Mouse (Mus musculus) heart, embryonic 15.5 days (tissue): ENCODE data around the gene Tmco3. TPM values are rescaled to one million over a fixed set of nuclear protein-coding genes. Genes with fewer than 3 reads are reported as not detected.

Experiments used
- ATAC-seq: fragments of 200-750 bp; cut with Nextera tagmentation; replicated peaks from 2 replicates; pipeline ENCODE4 v1.8.0; 2017; ENCODE audit warnings: low read depth, moderate TSS enrichment; ENCODE audit not compliant: insufficient number of reproducible peaks, insufficient read depth, low FRiP score
- H3K27ac ChIP-seq: fragments of 300-500 bp; sonication (generic); 2 replicates; pipeline ENCODE4 v1.5.1; 2015; ENCODE audit warnings: mild to moderate bottlenecking, inconsistent platforms
- H3K27me3 ChIP-seq: fragments of 300-500 bp; sonication (generic); 2 replicates; pipeline ENCODE4 v1.6.1; 2015; ENCODE audit warnings: inconsistent platforms
- H3K36me3 ChIP-seq: fragments of 300-500 bp; sonication (generic); 2 replicates; pipeline ENCODE4 v1.6.1; 2015; ENCODE audit warnings: mild to moderate bottlenecking, inconsistent platforms
- H3K4me1 ChIP-seq: fragments of 300-500 bp; sonication (generic); replicated peaks from 2 replicates; pipeline ENCODE4 v1.6.1; 2015; ENCODE audit warnings: inconsistent platforms
- H3K4me2 ChIP-seq: fragments of 300-500 bp; sonication (generic); 2 replicates; pipeline ENCODE4 v1.6.1; 2015; ENCODE audit warnings: inconsistent platforms, mild to moderate bottlenecking, moderate library complexity
- H3K4me3 ChIP-seq: fragments of 300-500 bp; sonication (generic); 2 replicates; pipeline ENCODE4 v1.5.1; 2015; ENCODE audit warnings: mild to moderate bottlenecking, inconsistent platforms
- H3K9ac ChIP-seq: fragments of 300-500 bp; sonication (generic); 2 replicates; pipeline ENCODE4 v1.6.1; 2015; ENCODE audit warnings: mild to moderate bottlenecking, inconsistent platforms
- H3K9me3 ChIP-seq: fragments of 300-500 bp; sonication (generic); replicated peaks from 2 replicates; pipeline ENCODE4 v1.6.1; 2016; ENCODE audit warnings: inconsistent platforms
- WGBS: fragments of 180-500 bp; shearing (Covaris S2); methylation state at CpG from one replicate; pipeline ENCODE4 v1.1.7; 2015; ENCODE audit warnings: mixed read lengths; 5-methylcytosine and 5-hydroxymethylcytosine counted together
- polyA plus RNA-seq: library from polyadenylated mRNA; unstranded; fragments of >200 nt; fragmentation: Nextera tagmentation; extraction: Ambion mirVana; gene quantifications from 2 replicates; pipeline ENCODE4 v1.2.1, GENCODE M21; 2015

Gene Tmco3
- polyA plus RNA-seq, 1 experiment from 2014 or later, result 26.1 TPM

GRCm38 (mm10) chr8:13276941-13277447 is 11.0 kb upstream of the Tmco3 start:
- Histone ChIP-seq H3K27ac (no peak overlapping the region), H3K9me3 (no peaks in the 10 kb centered on the region), H3K9ac (no peak overlapping the region), H3K4me1 (no peaks in the 10 kb centered on the region), H3K4me2 (no peak overlapping the region), H3K27me3 (no peaks in the 10 kb centered on the region), H3K4me3 (no peak overlapping the region), H3K36me3 (peaks cover 12% of the 10 kb centered on the region; the same call in 1 of the 2 replicates)
- no peak for ATAC-seq
- WGBS, result 78% methylated on average over 5 of the region's 5 CpGs

GRCm38 (mm10) chr8:13283200-13283599 is 4.8 kb upstream of the Tmco3 start:
- Histone ChIP-seq H3K27me3 (no peaks in the 10 kb centered on the region), H3K4me3 (no peak overlapping the region), H3K9ac (no peak overlapping the region), H3K4me2 (no peak overlapping the region; the same call in 1 of the 2 replicates), H3K9me3 (no peaks in the 10 kb centered on the region), H3K4me1 (peaks cover 12% of the 10 kb centered on the region), H3K27ac (no peak overlapping the region), H3K36me3 (peaks cover 3% of the 10 kb centered on the region; the same call in 1 of the 2 replicates)
- WGBS, result 58% methylated on average over 1 of the region's 1 CpGs
- no peak for ATAC-seq

- Histone ChIP-seq H3K9ac (peak overlapping the region; percentile 75), H3K4me1 (peaks cover 22% of the 10 kb centered on the region), H3K36me3 (0 out of 2 replicates have a peak, but pooled peaks cover 3% of the 10 kb centered on the region), H3K4me2 (peak overlapping the region; percentile 94), H3K9me3 (no peaks in the 10 kb centered on the region), H3K27me3 (no peaks in the 10 kb centered on the region), H3K4me3 (peak overlapping the region; percentile 76), H3K27ac (peak overlapping the region; percentile 100)
- under 1% methylated on average over 33 of the region's 34 CpGs for WGBS
- peak; percentile 81 for ATAC-seq
These were observed 692 bp upstream of the Tmco3 start for GRCm38 (mm10) chr8:13287304-13287691.

GRCm38 (mm10) chr8:13288646-13289045 is 656 bp downstream of the Tmco3 start:
- no peak for ATAC-seq
- H3K4me3 ChIP-seq, result peak overlapping the region; percentile 76
- no peaks in the 10 kb centered on the region for H3K27me3 ChIP-seq
- peak overlapping the region; percentile 100 for H3K27ac ChIP-seq
- H3K9ac ChIP-seq, result peak overlapping the region; percentile 75
- no peaks in the 10 kb centered on the region for H3K9me3 ChIP-seq
- 3% methylated on average over 6 of the region's 6 CpGs for WGBS
- H3K4me2 ChIP-seq, result peak overlapping the region; percentile 94
- H3K4me1 ChIP-seq, result peaks cover 16% of the 10 kb centered on the region
- H3K36me3 ChIP-seq, result peaks cover 12% of the 10 kb centered on the region

- no peak for ATAC-seq
- Histone ChIP-seq H3K4me3 (no peak overlapping the region), H3K9me3 (no peaks in the 10 kb centered on the region), H3K4me1 (peaks cover 10% of the 10 kb centered on the region), H3K4me2 (no peak overlapping the region), H3K27me3 (no peaks in the 10 kb centered on the region), H3K36me3 (peaks cover 44% of the 10 kb centered on the region), H3K27ac (no peak overlapping the region), H3K9ac (no peak overlapping the region)
- WGBS, result 25% methylated on average over 9 of the region's 9 CpGs
These were observed 4.4 kb downstream of the Tmco3 start for GRCm38 (mm10) chr8:13292364-13292763.

- peaks cover 47% of the 10 kb centered on the region for H3K36me3 ChIP-seq
- H3K9me3 ChIP-seq, result no peaks in the 10 kb centered on the region
- peaks cover 5% of the 10 kb centered on the region for H3K4me1 ChIP-seq
- 89% methylated on average over 9 of the region's 9 CpGs for WGBS
- H3K27me3 ChIP-seq, result no peaks in the 10 kb centered on the region
- ATAC-seq, result no peak
- no peak overlapping the region for H3K27ac ChIP-seq
- no peak overlapping the region for H3K9ac ChIP-seq
- H3K4me2 ChIP-seq, result no peak overlapping the region
- H3K4me3 ChIP-seq, result no peak overlapping the region
These were observed 5.9 kb downstream of the Tmco3 start for GRCm38 (mm10) chr8:13293677-13294470.

GRCm38 (mm10) chr8:13299571-13299970 is 11.6 kb downstream of the Tmco3 start:
- peaks cover 65% of the 10 kb centered on the region for H3K36me3 ChIP-seq
- H3K4me3 ChIP-seq, result no peak overlapping the region
- 95% methylated on average over 8 of the region's 8 CpGs for WGBS

GRCm38 (mm10) chr8:13301036-13301435 is 13.0 kb downstream of the Tmco3 start:
- 96% methylated on average over 7 of the region's 7 CpGs for WGBS
- no peaks in the 10 kb centered on the region for H3K4me1 ChIP-seq
- H3K9me3 ChIP-seq, result no peaks in the 10 kb centered on the region
- no peaks in the 10 kb centered on the region for H3K27me3 ChIP-seq
- H3K36me3 ChIP-seq, result peaks cover 50% of the 10 kb centered on the region
- no peak overlapping the region for H3K9ac ChIP-seq
- ATAC-seq, result no peak
- no peak overlapping the region for H3K4me2 ChIP-seq
- H3K4me3 ChIP-seq, result no peak overlapping the region
- H3K27ac ChIP-seq, result no peak overlapping the region

More at GRCm38 (mm10) chr8:13299571-13299970, 11.6 kb downstream of the Tmco3 start:
- Histone ChIP-seq H3K4me1 (no peaks in the 10 kb centered on the region), H3K4me2 (no peak overlapping the region), H3K9ac (no peak overlapping the region), H3K27me3 (no peaks in the 10 kb centered on the region), H3K27ac (no peak overlapping the region), H3K9me3 (no peaks in the 10 kb centered on the region)
- ATAC-seq, result no peak

GRCm38 (mm10) chr8:13305459-13305858 is 17.5 kb downstream of the Tmco3 start:
- Histone ChIP-seq H3K27me3 (no peaks in the 10 kb centered on the region), H3K4me2 (no peak overlapping the region), H3K36me3 (peaks cover 35% of the 10 kb centered on the region; the same call in 1 of the 2 replicates), H3K9me3 (no peaks in the 10 kb centered on the region), H3K27ac (no peak overlapping the region), H3K9ac (no peak overlapping the region), H3K4me3 (no peak overlapping the region), H3K4me1 (no peaks in the 10 kb centered on the region)
- 89% methylated on average over 6 of the region's 6 CpGs for WGBS
- no peak for ATAC-seq

- no peak overlapping the region for H3K27ac ChIP-seq
- no peaks in the 10 kb centered on the region for H3K4me1 ChIP-seq
- no peak for ATAC-seq
- no peaks in the 10 kb centered on the region for H3K27me3 ChIP-seq
- no peak overlapping the region for H3K4me3 ChIP-seq
- H3K36me3 ChIP-seq, result peaks cover 31% of the 10 kb centered on the region; the same call in 1 of the 2 replicates
- H3K9me3 ChIP-seq, result no peaks in the 10 kb centered on the region
- no peak overlapping the region for H3K4me2 ChIP-seq
- H3K9ac ChIP-seq, result no peak overlapping the region
- 94% methylated on average over 4 of the region's 4 CpGs for WGBS
These were observed 17.9 kb downstream of the Tmco3 start for GRCm38 (mm10) chr8:13305884-13306283.

GRCm38 (mm10) chr8:13306309-13306909 is 18.4 kb downstream of the Tmco3 start:
- ATAC-seq, result no peak
- WGBS, result 61% methylated on average over 7 of the region's 7 CpGs
- H3K36me3 ChIP-seq, result peaks cover 26% of the 10 kb centered on the region; the same call in 1 of the 2 replicates

More at GRCm38 (mm10) chr8:13306309-13306909, 18.4 kb downstream of the Tmco3 start:
- H3K9me3 ChIP-seq, result no peaks in the 10 kb centered on the region
- H3K4me1 ChIP-seq, result no peaks in the 10 kb centered on the region
- H3K4me3 ChIP-seq, result no peak overlapping the region
- no peaks in the 10 kb centered on the region for H3K27me3 ChIP-seq
- no peak overlapping the region for H3K27ac ChIP-seq
- no peak overlapping the region for H3K4me2 ChIP-seq
- no peak overlapping the region for H3K9ac ChIP-seq
